Mouse (Mus musculus): ENCODE measurements at regions not wholly inside any gene's neighbourhood (a gene's known extent, or its start where the extent isn't known, plus 50 kb on each side); places are given as distances from the start of the nearest gene placed in this dataset.

DNA sequence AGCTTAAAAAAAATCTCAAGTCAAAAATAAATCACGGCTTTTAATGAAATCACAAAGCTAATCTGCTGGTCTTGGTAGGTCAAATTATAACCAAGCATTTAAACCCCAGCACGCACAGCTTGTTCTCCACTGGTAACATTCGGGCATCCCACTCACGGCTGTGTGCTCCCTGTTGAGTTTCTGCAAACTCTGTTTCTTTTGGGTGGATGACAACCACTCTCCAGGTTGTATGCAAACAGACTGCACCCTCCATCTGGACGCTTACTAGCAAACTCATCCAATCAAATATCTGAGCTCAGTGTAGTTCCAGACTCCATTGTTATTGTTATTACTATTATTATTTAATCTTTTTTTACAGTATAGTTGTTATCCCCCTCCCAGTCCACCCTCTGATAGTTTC lies 213.9 kb downstream of the Fam173b start:
- no peak overlapping the region for H3K27ac ChIP-seq (ENCODE audit: control insufficient read depth, low read depth, low read length)
- no peaks in the 10 kb centered on the region for H3K9me3 ChIP-seq (replicated peaks; ENCODE audit: insufficient read depth, low read length)
- H3K4me3 ChIP-seq (ENCODE audit: control insufficient read depth in 1 of 2, insufficient read depth in 1 of 2, low read depth in 2 of 2, low read length in 2 of 2) = no peak overlapping the region
- no peak overlapping the region for H3K9ac ChIP-seq (ENCODE audit: control insufficient read depth, low read depth, low read length, poor library complexity, severe bottlenecking)
- H3K27me3 ChIP-seq (ENCODE audit: control insufficient read depth in 1 of 2, insufficient read depth in 2 of 2, low read length in 2 of 2) = no peaks in the 10 kb centered on the region
- DNase-seq (ENCODE audit: low read depth, low spot score) = no peak
- no peaks in the 10 kb centered on the region for H3K79me2 ChIP-seq (ENCODE audit: control insufficient read depth, insufficient read depth, low read length, poor library complexity)
- TF ChIP-seq USF2 (IDR thresholded peaks at IDR 0.05; ENCODE audit: borderline replicate concordance in 1 of 2, insufficient read depth in 1 of 2, low read depth in 1 of 2, low read length in 2 of 2) = no peak
- no peak for TF ChIP-seq EP300 (IDR thresholded peaks at IDR 0.05; ENCODE audit: low read depth in 1 of 2, low read length in 2 of 2)
- no peak for TF ChIP-seq MYC (IDR thresholded peaks at IDR 0.05; ENCODE audit: low read depth, low read length)
- TF ChIP-seq TAL1 (IDR thresholded peaks at IDR 0.05; ENCODE audit: low read length) = no peak
- TF ChIP-seq USF1 (IDR thresholded peaks at IDR 0.05; ENCODE audit: low read depth, low read length) = no peak
- TF ChIP-seq ETS1 (IDR thresholded peaks at IDR 0.05; ENCODE audit: low read depth, low read length) = no peak
- no peak for TF ChIP-seq NELFE (IDR thresholded peaks at IDR 0.05; ENCODE audit: low read depth, low read length)
- no peak for TF ChIP-seq UBTF (IDR thresholded peaks at IDR 0.05; ENCODE audit: borderline replicate concordance, insufficient read depth, low read depth, low read length)
- TF ChIP-seq HCFC1 (IDR thresholded peaks at IDR 0.05; ENCODE audit: low read depth, low read length) = no peak
- no peaks in the 10 kb centered on the region for H3K4me1 ChIP-seq (ENCODE audit: control insufficient read depth in 1 of 2, insufficient read depth in 2 of 2, low read length in 2 of 2)
- no peaks in the 10 kb centered on the region for H3K36me3 ChIP-seq (ENCODE audit: control insufficient read depth in 1 of 2, insufficient read depth in 2 of 2, low read length in 2 of 2)

DNA sequence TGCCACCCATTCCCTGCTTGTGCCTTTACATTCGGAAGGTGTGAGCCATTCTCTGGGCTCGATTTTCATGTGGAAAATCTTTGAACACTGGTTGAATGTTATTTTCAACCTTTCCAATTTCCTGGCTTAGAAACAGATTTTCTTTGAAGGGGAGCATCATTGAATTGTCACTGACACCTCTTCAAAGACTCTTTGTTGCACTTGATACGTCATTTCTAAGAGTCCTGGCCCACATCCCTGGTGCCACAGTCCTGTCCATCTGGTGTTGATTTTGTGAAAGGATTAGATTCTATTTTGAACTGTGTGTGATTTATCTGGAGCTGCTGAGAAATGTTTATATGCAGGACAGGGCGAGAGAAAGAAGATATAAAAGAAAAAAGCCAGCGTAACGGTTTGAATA lies 217.6 kb downstream of the Fam173b start:
- H3K9ac ChIP-seq (ENCODE audit: control insufficient read depth, low read depth, low read length, poor library complexity, severe bottlenecking) = no peak overlapping the region
- H3K36me3 ChIP-seq (ENCODE audit: control insufficient read depth in 1 of 2, insufficient read depth in 2 of 2, low read length in 2 of 2) = no peaks in the 10 kb centered on the region
- H3K27ac ChIP-seq (ENCODE audit: control insufficient read depth, low read depth, low read length) = no peak overlapping the region
- TF ChIP-seq JUND (IDR thresholded peaks at IDR 0.05; ENCODE audit: low read depth, low read length) (no peak), ETS1 (IDR thresholded peaks at IDR 0.05; ENCODE audit: low read depth, low read length) (no peak), MYC (IDR thresholded peaks at IDR 0.05; ENCODE audit: low read depth, low read length) (no peak), ELF1 (IDR thresholded peaks at IDR 0.05; ENCODE audit: low read depth, low read length) (no peak), UBTF (IDR thresholded peaks at IDR 0.05; ENCODE audit: borderline replicate concordance, insufficient read depth, low read depth, low read length) (no peak)
- H3K4me3 ChIP-seq (ENCODE audit: control insufficient read depth in 1 of 2, insufficient read depth in 1 of 2, low read depth in 2 of 2, low read length in 2 of 2) = no peak overlapping the region
- H3K9me3 ChIP-seq (replicated peaks; ENCODE audit: insufficient read depth, low read length) = no peaks in the 10 kb centered on the region
- no peaks in the 10 kb centered on the region for H3K79me2 ChIP-seq (ENCODE audit: control insufficient read depth, insufficient read depth, low read length, poor library complexity)
- no peaks in the 10 kb centered on the region for H3K27me3 ChIP-seq (ENCODE audit: control insufficient read depth in 1 of 2, insufficient read depth in 2 of 2, low read length in 2 of 2)
- no peaks in the 10 kb centered on the region for H3K4me1 ChIP-seq (ENCODE audit: control insufficient read depth in 1 of 2, insufficient read depth in 2 of 2, low read length in 2 of 2)
- no peak for DNase-seq (ENCODE audit: low read depth, low spot score)

DNA sequence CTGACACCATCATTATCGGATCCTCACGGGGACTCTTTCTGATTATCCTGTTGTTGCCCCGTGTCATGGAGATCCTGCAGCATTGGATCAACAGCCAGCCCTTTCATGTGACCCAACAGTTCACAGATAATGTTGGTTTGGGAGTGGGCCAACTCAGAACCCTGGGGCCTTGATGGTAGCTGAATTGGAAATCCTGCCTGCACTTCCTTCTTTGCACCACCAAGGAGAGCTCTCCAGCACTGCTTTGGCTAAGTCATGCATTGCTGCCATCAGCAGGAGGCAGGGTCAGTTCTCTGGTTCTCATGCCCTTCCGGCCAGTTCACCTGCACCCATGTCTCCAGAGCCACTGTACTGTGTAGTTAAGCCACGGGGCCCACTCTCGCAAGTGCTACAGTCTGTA lies 225.6 kb downstream of the Fam173b start:
- H3K79me2 ChIP-seq (ENCODE audit: control insufficient read depth, insufficient read depth, low read length, poor library complexity) = no peaks in the 10 kb centered on the region
- H3K9ac ChIP-seq (ENCODE audit: control insufficient read depth, low read depth, low read length, poor library complexity, severe bottlenecking) = no peak overlapping the region
- no peak for DNase-seq (ENCODE audit: low read depth, low spot score)
- TF ChIP-seq USF1 (IDR thresholded peaks at IDR 0.05; ENCODE audit: low read depth, low read length) = no peak
- H3K9me3 ChIP-seq (replicated peaks; ENCODE audit: insufficient read depth, low read length) = no peaks in the 10 kb centered on the region
- no peaks in the 10 kb centered on the region for H3K4me1 ChIP-seq (ENCODE audit: control insufficient read depth in 1 of 2, insufficient read depth in 2 of 2, low read length in 2 of 2)
- no peaks in the 10 kb centered on the region for H3K27me3 ChIP-seq (ENCODE audit: control insufficient read depth in 1 of 2, insufficient read depth in 2 of 2, low read length in 2 of 2)
- H3K36me3 ChIP-seq (ENCODE audit: control insufficient read depth in 1 of 2, insufficient read depth in 2 of 2, low read length in 2 of 2) = no peaks in the 10 kb centered on the region
- no peak overlapping the region for H3K27ac ChIP-seq (ENCODE audit: control insufficient read depth, low read depth, low read length)
- no peak overlapping the region for H3K4me3 ChIP-seq (ENCODE audit: control insufficient read depth in 1 of 2, insufficient read depth in 1 of 2, low read depth in 2 of 2, low read length in 2 of 2)
